Mouse (Mus musculus): Measurements from ENCODE around the gene Limch1. TPM values are rescaled to one million over a fixed set of nuclear protein-coding genes. Genes with fewer than 3 reads are reported as not detected.
A peak's percentile ranks its signal among the peaks of the same experiment; 100 is the strongest.

Limch1 gene
- polyA plus RNA-seq, 1 experiment from 2014 or later, result 115 TPM

DNA sequence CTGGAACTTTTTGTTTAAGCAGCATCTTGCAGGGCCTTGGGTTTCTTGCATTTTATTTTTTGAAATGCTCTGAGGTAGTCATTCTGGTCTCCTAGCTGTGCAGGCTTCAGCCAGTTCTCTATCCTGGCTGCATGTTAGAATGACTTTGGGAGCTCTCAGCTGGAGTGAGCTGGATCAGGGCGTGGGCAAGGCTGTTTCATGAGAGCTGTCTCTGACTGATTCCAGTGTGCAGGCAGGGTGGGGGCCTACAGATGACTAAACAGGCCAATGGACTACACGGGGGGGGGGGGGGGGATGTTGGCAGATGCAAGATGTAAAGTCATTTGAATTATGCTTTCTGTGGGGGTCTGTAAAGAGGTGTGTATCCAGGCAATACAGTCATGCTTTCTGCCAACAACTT lies 20.3 kb downstream of the Limch1 start:
- ATAC-seq (ENCODE audit: insufficient number of reproducible peaks, insufficient read depth, low FRiP score, low TSS enrichment, low read depth), result no peak
- H3K4me1 ChIP-seq, result peaks cover 29% of the 10 kb centered on the region
- no peaks in the 10 kb centered on the region for H3K9me3 ChIP-seq
- H3K27ac ChIP-seq, result no peak overlapping the region
- H3K4me2 ChIP-seq, result no peak overlapping the region
- H3K27me3 ChIP-seq, result no peaks in the 10 kb centered on the region
- WGBS, result 56% methylated on average over 2 of the region's 2 CpGs
- H3K4me3 ChIP-seq, result no peak overlapping the region
- H3K9ac ChIP-seq, result no peak overlapping the region
- 0 out of 2 replicates have a peak, but pooled peaks cover 3% of the 10 kb centered on the region for H3K36me3 ChIP-seq

DNA sequence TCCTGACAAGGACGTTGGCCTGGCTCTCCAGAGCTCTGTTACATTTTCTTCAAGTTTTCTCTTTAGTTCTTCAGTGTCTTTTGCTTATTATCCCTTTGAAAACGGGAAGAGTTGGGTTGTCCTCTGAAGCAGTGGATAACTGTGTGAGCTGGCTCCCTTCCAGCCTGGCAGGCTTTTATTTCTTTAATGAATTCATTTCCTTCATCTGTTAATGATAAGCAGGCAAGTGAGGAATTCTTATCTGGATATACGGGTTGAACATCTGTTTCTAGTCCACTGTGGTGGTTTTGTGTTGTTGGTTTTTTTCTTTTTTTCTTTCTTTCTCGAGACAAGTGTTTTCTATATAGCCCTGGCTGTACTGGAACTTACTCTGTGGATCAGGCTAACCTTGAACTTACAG lies 22.4 kb downstream of the Limch1 start:
- H3K4me3 ChIP-seq, result no peak overlapping the region
- no peak overlapping the region for H3K9ac ChIP-seq
- H3K27me3 ChIP-seq, result no peaks in the 10 kb centered on the region
- H3K9me3 ChIP-seq, result no peaks in the 10 kb centered on the region
- 0 out of 2 replicates have a peak, but pooled peaks cover under 1% of the 10 kb centered on the region for H3K36me3 ChIP-seq
- no peak overlapping the region for H3K4me2 ChIP-seq
- no peak for ATAC-seq (ENCODE audit: insufficient number of reproducible peaks, insufficient read depth, low FRiP score, low TSS enrichment, low read depth)
- 21% methylated on average over 4 of the region's 4 CpGs for WGBS
- peaks cover 41% of the 10 kb centered on the region for H3K4me1 ChIP-seq
- peak overlapping the region; percentile 58; the same call in 1 of the 2 replicates for H3K27ac ChIP-seq

DNA sequence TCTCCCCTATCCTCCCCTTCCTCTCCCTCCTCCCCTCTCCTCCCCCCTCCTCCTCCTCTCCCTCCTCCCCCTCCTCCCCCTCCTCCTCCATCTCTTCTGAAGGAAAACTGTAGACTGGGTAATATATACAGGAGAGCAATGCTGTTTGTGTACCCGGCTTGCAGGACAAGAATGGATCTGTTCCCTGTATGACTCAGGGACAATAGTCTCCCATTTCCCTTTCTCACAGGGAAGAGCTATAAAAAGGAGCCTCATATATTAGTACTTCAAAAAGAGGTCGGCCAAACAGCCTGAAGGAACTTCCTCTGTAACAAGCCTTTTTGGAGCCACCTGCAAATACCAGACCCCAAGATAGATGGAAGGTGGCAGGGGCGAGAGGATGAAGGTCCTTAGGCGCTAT lies 23.4 kb downstream of the Limch1 start:
- no peak overlapping the region for H3K4me2 ChIP-seq
- H3K4me3 ChIP-seq, result no peak overlapping the region
- H3K27ac ChIP-seq, result no peak overlapping the region
- no peak for ATAC-seq (ENCODE audit: insufficient number of reproducible peaks, insufficient read depth, low FRiP score, low TSS enrichment, low read depth)
- 65% methylated on average over 4 of the region's 4 CpGs for WGBS
- H3K4me1 ChIP-seq, result peaks cover 43% of the 10 kb centered on the region
- H3K36me3 ChIP-seq, result no peaks in the 10 kb centered on the region
- no peak overlapping the region for H3K9ac ChIP-seq
- no peaks in the 10 kb centered on the region for H3K27me3 ChIP-seq
- H3K9me3 ChIP-seq, result no peaks in the 10 kb centered on the region

- H3K36me3 ChIP-seq, result no peaks in the 10 kb centered on the region
- H3K9ac ChIP-seq, result no peak overlapping the region
- H3K27me3 ChIP-seq, result no peaks in the 10 kb centered on the region
- no peak overlapping the region for H3K4me2 ChIP-seq
- no peak for ATAC-seq (ENCODE audit: insufficient number of reproducible peaks, insufficient read depth, low FRiP score, low TSS enrichment, low read depth)
- H3K4me3 ChIP-seq, result no peak overlapping the region
- no peaks in the 10 kb centered on the region for H3K9me3 ChIP-seq
- H3K27ac ChIP-seq, result no peak overlapping the region
- H3K4me1 ChIP-seq, result peaks cover 41% of the 10 kb centered on the region
- WGBS, result 89% methylated on average over 5 of the region's 5 CpGs
Measured at GRCm38 (mm10) chr5:66769558-66769957, 23.9 kb downstream of the Limch1 start.

- H3K27me3 ChIP-seq, result no peaks in the 10 kb centered on the region
- 74% methylated on average over 10 of the region's 10 CpGs for WGBS
- no peaks in the 10 kb centered on the region for H3K36me3 ChIP-seq
- no peak overlapping the region for H3K4me3 ChIP-seq
- H3K9ac ChIP-seq, result no peak overlapping the region
- H3K9me3 ChIP-seq, result no peaks in the 10 kb centered on the region
- H3K27ac ChIP-seq, result no peak overlapping the region
- peaks cover 18% of the 10 kb centered on the region; the same call in 1 of the 2 replicates for H3K4me1 ChIP-seq
- no peak for ATAC-seq (ENCODE audit: insufficient number of reproducible peaks, insufficient read depth, low FRiP score, low TSS enrichment, low read depth)
- no peak overlapping the region for H3K4me2 ChIP-seq
Measured at GRCm38 (mm10) chr5:66777999-66778710, 32.5 kb downstream of the Limch1 start.

DNA sequence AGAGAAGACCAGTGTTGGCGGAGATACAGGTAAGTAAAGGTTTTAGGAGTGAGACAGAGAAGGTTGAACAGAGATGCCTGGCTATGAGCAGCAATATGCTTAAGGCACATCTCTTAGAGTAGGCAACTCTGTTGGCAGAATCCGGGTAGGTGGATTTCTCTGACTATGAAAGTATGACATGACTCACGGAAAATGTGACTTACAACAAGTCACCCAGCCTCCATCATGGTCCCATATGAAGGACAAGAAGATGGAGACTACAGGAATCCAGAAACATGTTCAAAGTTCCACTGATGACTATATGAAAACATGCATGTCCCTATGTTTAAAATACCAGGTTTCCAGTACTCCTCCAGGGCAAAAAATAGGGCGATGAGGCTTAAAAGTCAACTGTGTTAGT lies 34.7 kb downstream of the Limch1 start:
- no peaks in the 10 kb centered on the region for H3K9me3 ChIP-seq
- no peaks in the 10 kb centered on the region for H3K27me3 ChIP-seq
- ATAC-seq (ENCODE audit: insufficient number of reproducible peaks, insufficient read depth, low FRiP score, low TSS enrichment, low read depth), result no peak
- 94% methylated on average over 4 of the region's 4 CpGs for WGBS
- no peak overlapping the region for H3K27ac ChIP-seq
- H3K4me1 ChIP-seq, result peaks cover 12% of the 10 kb centered on the region; the same call in 1 of the 2 replicates
- H3K9ac ChIP-seq, result no peak overlapping the region
- H3K4me3 ChIP-seq, result no peak overlapping the region
- H3K4me2 ChIP-seq, result no peak overlapping the region
- no peaks in the 10 kb centered on the region for H3K36me3 ChIP-seq

- no peak for ATAC-seq (ENCODE audit: insufficient number of reproducible peaks, insufficient read depth, low FRiP score, low TSS enrichment, low read depth)
- no peak overlapping the region for H3K4me3 ChIP-seq
- no peak overlapping the region for H3K4me2 ChIP-seq
- no peaks in the 10 kb centered on the region for H3K27me3 ChIP-seq
- H3K27ac ChIP-seq, result no peak overlapping the region
- peaks cover 15% of the 10 kb centered on the region for H3K4me1 ChIP-seq
- H3K36me3 ChIP-seq, result no peaks in the 10 kb centered on the region
- 87% methylated on average over 1 of the region's 1 CpGs for WGBS
- H3K9ac ChIP-seq, result no peak overlapping the region
- no peaks in the 10 kb centered on the region for H3K9me3 ChIP-seq
Measured at GRCm38 (mm10) chr5:66781507-66781906, 35.9 kb downstream of the Limch1 start.

- Histone ChIP-seq H3K9me3 (no peaks in the 10 kb centered on the region), H3K9ac (no peak overlapping the region), H3K36me3 (no peaks in the 10 kb centered on the region), H3K4me1 (peaks cover 17% of the 10 kb centered on the region), H3K27ac (no peak overlapping the region), H3K4me3 (no peak overlapping the region), H3K4me2 (no peak overlapping the region), H3K27me3 (no peaks in the 10 kb centered on the region)
- no peak for ATAC-seq (ENCODE audit: insufficient number of reproducible peaks, insufficient read depth, low FRiP score, low TSS enrichment, low read depth)
- WGBS, result 89% methylated on average over 2 of the region's 2 CpGs
Measured at GRCm38 (mm10) chr5:66782851-66783250, 37.2 kb downstream of the Limch1 start.

- Histone ChIP-seq H3K9ac (no peak overlapping the region), H3K4me2 (no peak overlapping the region), H3K4me3 (no peak overlapping the region), H3K27me3 (no peaks in the 10 kb centered on the region), H3K9me3 (no peaks in the 10 kb centered on the region), H3K36me3 (no peaks in the 10 kb centered on the region), H3K27ac (no peak overlapping the region), H3K4me1 (peaks cover 17% of the 10 kb centered on the region)
- no peak for ATAC-seq (ENCODE audit: insufficient number of reproducible peaks, insufficient read depth, low FRiP score, low TSS enrichment, low read depth)
- 66% methylated on average over 9 of the region's 9 CpGs for WGBS
Measured at GRCm38 (mm10) chr5:66784624-66785361, 39.2 kb downstream of the Limch1 start.

GRCm38 (mm10) chr5:66785995-66786620 lies 40.5 kb downstream of the Limch1 start:
- no peaks in the 10 kb centered on the region for H3K9me3 ChIP-seq
- no peak overlapping the region for H3K9ac ChIP-seq
- H3K36me3 ChIP-seq, result no peaks in the 10 kb centered on the region
- no peak overlapping the region for H3K4me3 ChIP-seq
- no peaks in the 10 kb centered on the region for H3K27me3 ChIP-seq
- H3K4me1 ChIP-seq, result peaks cover 17% of the 10 kb centered on the region
- no peak for ATAC-seq (ENCODE audit: insufficient number of reproducible peaks, insufficient read depth, low FRiP score, low TSS enrichment, low read depth)
- no peak overlapping the region for H3K27ac ChIP-seq
- H3K4me2 ChIP-seq, result no peak overlapping the region
- WGBS, result 58% methylated on average over 1 of the region's 1 CpGs

- H3K27ac ChIP-seq, result no peak overlapping the region
- no peaks in the 10 kb centered on the region for H3K9me3 ChIP-seq
- peaks cover 17% of the 10 kb centered on the region for H3K4me1 ChIP-seq
- H3K27me3 ChIP-seq, result no peaks in the 10 kb centered on the region
- 43% methylated on average over 8 of the region's 8 CpGs for WGBS
- no peak overlapping the region for H3K4me3 ChIP-seq
- H3K36me3 ChIP-seq, result no peaks in the 10 kb centered on the region
- no peak overlapping the region for H3K4me2 ChIP-seq
- no peak overlapping the region for H3K9ac ChIP-seq
- ATAC-seq (ENCODE audit: insufficient number of reproducible peaks, insufficient read depth, low FRiP score, low TSS enrichment, low read depth), result no peak
Measured at GRCm38 (mm10) chr5:66786621-66787061, 41.0 kb downstream of the Limch1 start.

All from embryonic facial prominence, embryonic 13.5 days (tissue).